In genomic region chr16:50147900-50148299, GRCm38 (mm10) we compare ENCODE assay signal across 14 mouse cellular contexts.
DNase-seq lines count a peak whose midpoint lies in the region; TF ChIP-seq lines count a peak whose summit lies in the region.
"Had no signal": no experiment of that assay in that cellular context is flagged by ENCODE, and none has a peak within 500 bp of the region (broad histone marks: within the 10 kb centered on the region; RNA-seq: fewer than 3 reads in every experiment).

No protein-coding gene starts in this region.

- peak; percentile 12 to 15 for DNase-seq in heart, postnatal 14 days
- no peak for DNase-seq in heart, adult 11 months
- peak; percentile 29 for DNase-seq in right cerebral cortex, adult 18-20 months
- DNase-seq in right cerebral cortex, postnatal 36 days (ENCODE audit: low spot score in 2 of 2): no peak
- peak; percentile 21 to 26 for DNase-seq in frontal cortex, postnatal 10 days (ENCODE audit: low spot score in 2 of 2)
- peak; percentile 63 for DNase-seq in right cerebral cortex, postnatal 4 days
- DNase-seq in lung, adult 2 months: no peak
- no peak for DNase-seq in c-Kit-positive CD71-positive TER-119-positive erythroid progenitor cells, embryonic 14.5 days (ENCODE audit: low spot score)
- DNase-seq: adrenal gland, adult 8-10 months; gastrocnemius, postnatal 25 days; lung, adult 18-20 months; thymus, adult 2 months had no signal

- no peak overlapping the region for H3K4me3 ChIP-seq in lung, adult 2 months (replicated peaks; ENCODE audit: extremely low read depth, low read depth, low read length)
- H3K4me3 ChIP-seq: kidney, embryonic 15.5 days; limb, embryonic 10.5 days had no signal

- intact Hi-C loops in heart, postnatal 14 days (cut with DNase I): no loop called here

- no peak for TF ChIP-seq CTCF in lung, adult 2 months (IDR thresholded peaks at IDR 0.05; ENCODE audit: insufficient read depth, low read length)

- TF ChIP-seq POLR2A in lung, adult 2 months (IDR thresholded peaks at IDR 0.05; ENCODE audit: borderline replicate concordance, extremely low read depth, low read depth, low read length): no peak

- WGBS in lung, adult 2 months: 76% methylated on average over 2 of the region's 2 CpGs

- no peaks in the 10 kb centered on the region for H3K4me1 ChIP-seq in lung, adult 2 months (ENCODE audit: control insufficient read depth, insufficient read depth, low read length)
- H3K4me1 ChIP-seq: kidney, embryonic 15.5 days had no signal

Comparison
In these comparisons a context has a peak if more than half of its experiments do, and no peak if none do; other contexts are left out.
1. DNase-seq: peak in heart, postnatal 14 days (2 of 2), right cerebral cortex, adult 18-20 months (single experiment), frontal cortex, postnatal 10 days (2 of 2) and right cerebral cortex, postnatal 4 days (single experiment); none in heart, adult 11 months (single experiment), right cerebral cortex, postnatal 36 days (0 of 2), lung, adult 2 months (single experiment) and c-Kit-positive CD71-positive TER-119-positive erythroid progenitor cells, embryonic 14.5 days (single experiment).